ENCODE assay signal across 47 mouse cellular contexts in genomic region chr7:45618316-45618715, GRCm38 (mm10). TPM values are rescaled to one million over a fixed set of nuclear protein-coding genes. Genes with fewer than 3 reads are reported as not detected.
"Had no signal": no experiment of that assay in that cellular context is flagged by ENCODE, and none has a peak within 500 bp of the region (broad histone marks: within the 10 kb centered on the region; RNA-seq: fewer than 3 reads in every experiment).

No protein-coding gene starts in this region.

- H3K27ac ChIP-seq: heart, embryonic 10.5 days; heart, embryonic 13.5 days; heart, embryonic 15.5 days; hindbrain, embryonic 10.5 days; hindbrain, embryonic 13.5 days; hindbrain, embryonic 14.5 days; hindbrain, embryonic 15.5 days; hindbrain, postnatal 0 days; intestine, embryonic 15.5 days; kidney, embryonic 15.5 days; kidney, postnatal 0 days; layer of hippocampus, adult 2 months; left cerebral cortex, adult 2 months had no signal

- H3K9me3 ChIP-seq: heart, embryonic 10.5 days; heart, embryonic 12.5 days; heart, embryonic 13.5 days; heart, embryonic 15.5 days; hindbrain, embryonic 10.5 days; hindbrain, embryonic 13.5 days; hindbrain, embryonic 15.5 days; intestine, embryonic 15.5 days; kidney, embryonic 15.5 days had no signal

- H3K9ac ChIP-seq: heart, embryonic 12.5 days; heart, embryonic 13.5 days; heart, embryonic 15.5 days; hindbrain, embryonic 13.5 days; hindbrain, embryonic 14.5 days; hindbrain, embryonic 15.5 days; intestine, embryonic 15.5 days; kidney, embryonic 15.5 days had no signal

- H3K4me3 ChIP-seq: heart, embryonic 12.5 days; heart, embryonic 13.5 days; hindbrain, embryonic 10.5 days; hindbrain, embryonic 13.5 days; hindbrain, embryonic 15.5 days; intestine, embryonic 15.5 days; layer of hippocampus, adult 2 months; left cerebral cortex, adult 2 months had no signal

- ATAC-seq: hindbrain, embryonic 16.5 days; hindbrain, postnatal 0 days; inflammation-experienced regulatory T-cells, adult 6 months; intestine, embryonic 15.5 days; intestine, embryonic 16.5 days; intestine, postnatal 0 days had no signal

- H3K36me3 ChIP-seq: heart, embryonic 10.5 days; heart, embryonic 12.5 days; heart, embryonic 13.5 days; heart, embryonic 15.5 days; hindbrain, embryonic 10.5 days; hindbrain, embryonic 13.5 days; hindbrain, embryonic 15.5 days; intestine, embryonic 15.5 days; kidney, embryonic 15.5 days had no signal

- H3K4me2 ChIP-seq: heart, embryonic 11.5 days; heart, embryonic 12.5 days; hindbrain, embryonic 13.5 days; hindbrain, embryonic 14.5 days had no signal

- DNase-seq: heart, postnatal 10 days; heart, postnatal 36 days; heart, postnatal 4 days; kidney, adult 11 months; kidney, adult 18-20 months; kidney, adult 2 months; kidney, adult 8-10 months; kidney, adult 9 months; kidney, postnatal 10 days; kidney, postnatal 14 days; kidney, postnatal 25 days; kidney, postnatal 36 days; kidney, postnatal 4 days; layer of hippocampus, adult 9-11 months; layer of hippocampus, postnatal 36 days had no signal

RNA-seq across cellular contexts. Expression of gene Fut1, which starts 1.2 kb away (rescaled TPM):
- total RNA-seq: heart, postnatal 10 days; heart, postnatal 25 days; heart, postnatal 36 days; heart, postnatal 4 days; hindbrain, postnatal 0 days; layer of hippocampus, adult 2 months; layer of hippocampus, postnatal 14 days; layer of hippocampus, postnatal 25 days; layer of hippocampus, postnatal 36 days; left cerebral cortex, adult 18-20 months; left cerebral cortex, adult 2 months had no signal
- polyA plus RNA-seq: heart, embryonic 10.5 days; heart, embryonic 11.5 days; heart, embryonic 12.5 days; heart, embryonic 13.5 days; heart, postnatal 0 days; hindbrain, embryonic 10.5 days; hindbrain, embryonic 11.5 days; hindbrain, embryonic 14.5 days; hindbrain, embryonic 15.5 days; hindbrain, embryonic 16.5 days; hindbrain, postnatal 0 days; inflammation-experienced regulatory T-cells, adult 6 months had no signal

RNA-seq across cellular contexts. Expression of gene Fgf21, which starts 3.0 kb away (rescaled TPM):
- total RNA-seq: heart, postnatal 10 days; heart, postnatal 25 days; heart, postnatal 36 days; heart, postnatal 4 days; hematopoietic stem cell, adult 5-6 weeks; hindbrain, postnatal 0 days; layer of hippocampus, adult 18-20 months; layer of hippocampus, adult 2 months; layer of hippocampus, adult 8-10 months; layer of hippocampus, postnatal 10 days; layer of hippocampus, postnatal 14 days; layer of hippocampus, postnatal 25 days; layer of hippocampus, postnatal 36 days; left cerebral cortex, adult 18-20 months; left cerebral cortex, adult 2 months had no signal
- polyA plus RNA-seq: heart, embryonic 10.5 days; heart, embryonic 11.5 days; heart, embryonic 12.5 days; heart, embryonic 13.5 days; heart, embryonic 14.5 days; heart, postnatal 0 days; hindbrain, embryonic 10.5 days; hindbrain, embryonic 11.5 days; hindbrain, embryonic 13.5 days; hindbrain, embryonic 14.5 days; hindbrain, embryonic 15.5 days; hindbrain, embryonic 16.5 days; hindbrain, postnatal 0 days; inflammation-experienced regulatory T-cells, adult 6 months; intestine, postnatal 0 days; kidney, adult 2 months; kidney, embryonic 14.5 days; kidney, embryonic 16.5 days had no signal

RNA-seq across cellular contexts. Expression of gene Izumo1, which starts 3.3 kb away (rescaled TPM):
- total RNA-seq: hematopoietic stem cell, adult 5-6 weeks; layer of hippocampus, adult 18-20 months; layer of hippocampus, adult 2 months; layer of hippocampus, postnatal 10 days; layer of hippocampus, postnatal 25 days; layer of hippocampus, postnatal 36 days had no signal
- polyA plus RNA-seq: hindbrain, embryonic 10.5 days; hindbrain, embryonic 13.5 days; hindbrain, embryonic 14.5 days; hindbrain, embryonic 16.5 days; inflammation-experienced regulatory T-cells, adult 6 months; intestine, embryonic 15.5 days had no signal

RNA-seq across cellular contexts. Expression of gene Rasip1, which starts 9.0 kb away (rescaled TPM):
- total RNA-seq: hematopoietic stem cell, adult 5-6 weeks had no signal

RNA-seq across cellular contexts. Expression of gene Mamstr, which starts 21.5 kb away (rescaled TPM):
- total RNA-seq: hematopoietic stem cell, adult 5-6 weeks had no signal
- polyA plus RNA-seq: inflammation-experienced regulatory T-cells, adult 6 months had no signal
